Mouse (Mus musculus): ENCODE measurements around the gene Derl2. TPM values are rescaled to one million over a fixed set of nuclear protein-coding genes. Genes with fewer than 3 reads are reported as not detected.

The Derl2 gene
- polyA plus RNA-seq, 1 experiment from 2014 or later, result 35.7 TPM

Other genes starting within 250 kb of the Derl2 start
- gene Scimp, start 207.3 kb downstream of the Derl2 start, polyA plus RNA-seq (2014; fragmentation: Nextera tagmentation; extraction: Ambion mirVana), result 0.39 TPM in 1 of 2 replicates, not detected in the other
- gene Rabep1, start 175.1 kb downstream of the Derl2 start, polyA plus RNA-seq (2014; fragmentation: Nextera tagmentation; extraction: Ambion mirVana), result 69.9 and 77.0 TPM in 2 replicates
- 116 and 140 TPM in 2 replicates for gene Nup88, start 49.9 kb downstream of the Derl2 start, polyA plus RNA-seq (2014; fragmentation: Nextera tagmentation; extraction: Ambion mirVana)
- gene Rpain, start 49.6 kb downstream of the Derl2 start, polyA plus RNA-seq (2014; fragmentation: Nextera tagmentation; extraction: Ambion mirVana), result 62.9 and 75.8 TPM in 2 replicates
- 170 and 178 TPM in 2 replicates for gene C1qbp, start 36.8 kb downstream of the Derl2 start, polyA plus RNA-seq (2014; fragmentation: Nextera tagmentation; extraction: Ambion mirVana)
- gene Dhx33, start 15.4 kb downstream of the Derl2 start, polyA plus RNA-seq (2014; fragmentation: Nextera tagmentation; extraction: Ambion mirVana), result 12.4 and 17.1 TPM in 2 replicates
- gene Mis12, start 230 bp downstream of the Derl2 start, polyA plus RNA-seq (2014; fragmentation: Nextera tagmentation; extraction: Ambion mirVana), result 20.9 and 29.7 TPM in 2 replicates
- gene 6330403K07Rik, start 13.7 kb upstream of the Derl2 start, polyA plus RNA-seq (2014; fragmentation: Nextera tagmentation; extraction: Ambion mirVana), result 317 and 572 TPM in 2 replicates
- gene Nlrp1a, start 124.9 kb upstream of the Derl2 start, polyA plus RNA-seq (2014; fragmentation: Nextera tagmentation; extraction: Ambion mirVana), result not detected in 2 replicates
- not detected in 2 replicates for gene Nlrp1b, start 210.9 kb upstream of the Derl2 start, polyA plus RNA-seq (2014; fragmentation: Nextera tagmentation; extraction: Ambion mirVana)